Mouse (Mus musculus): ENCODE measurements around the gene Vmn1r13. TPM values are rescaled to one million over a fixed set of nuclear protein-coding genes. Genes with fewer than 3 reads are reported as not detected.

The Vmn1r13 gene
- not detected in 2 replicates for polyA plus RNA-seq (2012; rRNA removed)

DNA sequence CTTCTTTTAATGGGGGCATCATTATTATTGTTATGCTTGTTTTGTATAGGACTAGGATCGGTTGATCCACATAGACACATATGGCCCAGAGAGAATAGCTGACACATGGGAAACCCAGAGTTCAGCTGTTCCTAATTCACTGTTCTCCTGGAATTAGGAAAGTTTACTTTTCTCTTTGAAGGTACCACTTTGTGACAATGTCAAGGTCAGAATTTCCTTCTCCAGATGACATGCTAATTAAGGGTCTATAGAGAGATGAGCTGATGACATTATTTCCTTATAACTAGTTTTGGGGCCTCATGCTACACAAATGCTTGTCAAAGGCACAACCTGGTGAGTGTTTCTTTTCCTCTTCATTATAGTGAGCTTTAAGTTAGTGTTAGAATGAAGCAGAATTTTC is at the start of gene Vmn1r13:
Gene Vmn1r13, plus strand, starts transcription at position 301 of the 400 bp plus-strand sequence.

DNA sequence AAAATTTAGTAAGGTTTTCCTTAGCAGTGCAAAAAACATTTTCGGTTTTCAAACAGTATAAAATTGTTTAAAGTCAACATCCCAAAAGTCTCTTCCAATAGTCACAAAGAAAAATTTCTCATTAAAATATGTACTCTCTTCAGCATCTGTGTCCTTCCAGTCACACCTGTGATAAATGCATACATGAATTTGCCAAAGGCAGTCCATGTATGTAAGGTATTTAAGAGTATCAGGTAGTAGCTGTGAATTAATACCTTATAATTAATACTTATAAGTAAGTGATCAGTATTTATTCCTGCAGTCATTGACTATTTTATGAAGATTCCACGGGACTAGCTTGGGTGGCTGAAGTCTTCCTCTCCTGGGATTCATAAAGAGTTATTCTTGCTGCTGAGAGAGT is 46.5 kb upstream of the Vmn1r13 start, which contains the start of gene Vmn1r12:
Gene Vmn1r12, plus strand, starts transcription at position 301 of the 400 bp plus-strand sequence.

GRCm38 (mm10) chr6:57231386-57231785 is 28.3 kb downstream of the Vmn1r13 start, which contains the start of gene Vmn1r14:
TSS of gene Vmn1r14 (plus strand) at chr6:57231686.

DNA sequence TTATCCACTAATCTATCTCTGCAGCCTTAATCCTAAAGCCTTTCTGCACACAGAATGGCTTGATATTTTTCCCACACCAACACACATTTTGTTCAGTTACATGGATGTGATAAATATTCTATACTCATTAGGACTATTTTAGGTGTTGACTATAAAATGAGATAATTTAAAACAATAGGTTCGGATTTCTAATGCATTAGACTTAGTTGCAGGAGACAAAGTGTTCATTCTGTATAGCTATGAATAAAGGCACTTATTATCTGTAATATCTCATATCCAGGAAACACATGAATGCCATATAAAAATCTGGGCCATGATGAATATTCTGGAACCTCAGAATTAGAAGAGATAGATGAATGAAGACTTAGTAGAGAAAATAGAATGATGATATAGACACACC is 54.6 kb downstream of the Vmn1r13 start, which contains the start of gene Vmn1r15:
Gene Vmn1r15, plus strand, starts transcription at position 301 of the 400 bp plus-strand sequence.

Other genes starting within 250 kb of the Vmn1r13 start
- gene Vmn1r5, start 233.0 kb upstream of the Vmn1r13 start, polyA plus RNA-seq (2012; rRNA removed) = not detected in 2 replicates
- gene Vmn1r6, start 206.0 kb upstream of the Vmn1r13 start, polyA plus RNA-seq (2012; rRNA removed) = not detected in 2 replicates
- not detected in 2 replicates for gene Vmn1r7, start 178.0 kb upstream of the Vmn1r13 start, polyA plus RNA-seq (2012; rRNA removed)
- not detected in 2 replicates for gene Vmn1r8, start 171.0 kb upstream of the Vmn1r13 start, polyA plus RNA-seq (2012; rRNA removed)
- not detected in 2 replicates for gene Vmn1r9, start 136.5 kb upstream of the Vmn1r13 start, polyA plus RNA-seq (2012; rRNA removed)
- gene Vmn1r10, start 93.8 kb upstream of the Vmn1r13 start, polyA plus RNA-seq (2012; rRNA removed) = not detected in 2 replicates
- gene Vmn1r11, start 69.8 kb upstream of the Vmn1r13 start, polyA plus RNA-seq (2012; rRNA removed) = not detected in 2 replicates
- not detected in 2 replicates for gene Vmn1r12, start 46.4 kb upstream of the Vmn1r13 start, polyA plus RNA-seq (2012; rRNA removed)
- gene Vmn1r14, start 28.4 kb downstream of the Vmn1r13 start, polyA plus RNA-seq (2012; rRNA removed) = not detected in 2 replicates
- not detected in 2 replicates for gene Vmn1r15, start 54.7 kb downstream of the Vmn1r13 start, polyA plus RNA-seq (2012; rRNA removed)
- not detected in 2 replicates for gene Vmn1r16, start 126.2 kb downstream of the Vmn1r13 start, polyA plus RNA-seq (2012; rRNA removed)
- gene Vmn1r17, start 160.4 kb downstream of the Vmn1r13 start, polyA plus RNA-seq (2012; rRNA removed) = not detected in 2 replicates
- not detected in 2 replicates for gene Vmn1r18, start 192.5 kb downstream of the Vmn1r13 start, polyA plus RNA-seq (2012; rRNA removed)
- gene Vmn1r19, start 200.5 kb downstream of the Vmn1r13 start, polyA plus RNA-seq (2012; rRNA removed) = not detected in 2 replicates
- gene Vmn1r20, start 225.6 kb downstream of the Vmn1r13 start, polyA plus RNA-seq (2012; rRNA removed) = not detected in 2 replicates

Data from stomach, adult 2 months (tissue).